Mouse (Mus musculus) mouse embryonic stem cell (cell line): ENCODE results near the gene Nlrp3.
"Not testable (repeated sequence)": the region's sequence is repeated elsewhere in the genome, so short reads cannot be mapped to it uniquely, and the experiment has no call there.

ENCODE experiments used
- in situ Hi-C, 2 experiments: fragments of 300-500 bp; cut with MboI; formaldehyde crosslinking; loops; 1 replicate in 1 of 2; 3 replicates in 1 of 2; pipeline ENCODE4 v1.14.3; 2019 to 2020; ENCODE audit warnings: low sequenced_read_pairs in 2 of 2, low pct_unique_long_range_greater_than_20kb in 1 of 2, mixed read lengths in 1 of 2; ENCODE audit not compliant: unreplicated experiment in 1 of 2

Nlrp3 gene

DNA sequence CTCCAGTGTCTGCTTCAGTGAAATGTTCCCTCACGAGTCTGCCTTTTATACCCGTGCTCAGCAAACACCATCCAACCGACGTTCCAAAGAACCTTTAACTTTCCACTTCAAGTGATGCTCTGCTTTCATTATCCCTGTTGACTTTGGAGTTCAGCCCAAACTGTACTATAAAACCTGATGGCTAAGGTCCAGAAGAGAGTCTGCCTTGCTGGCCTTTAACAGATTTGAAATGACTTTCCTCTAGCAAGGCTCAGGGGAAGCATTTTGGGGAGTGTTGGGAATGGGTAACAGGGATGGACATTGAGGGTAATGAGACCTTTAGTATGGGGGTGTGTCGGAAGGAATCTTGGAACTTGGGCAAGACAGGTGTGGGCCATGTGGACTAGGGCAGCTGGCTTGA lies 11.1 kb upstream of the Nlrp3 start:
- in situ Hi-C loops, result no loop called here

- in situ Hi-C loops, result no loop called here
Observed at GRCm38 (mm10) chr11:59530870-59531535, 10.4 kb upstream of the Nlrp3 start.

- in situ Hi-C loops, result no loop called here
Observed at GRCm38 (mm10) chr11:59531562-59531961, 9.8 kb upstream of the Nlrp3 start.

GRCm38 (mm10) chr11:59537218-59538130 lies 3.9 kb upstream of the Nlrp3 start:
- in situ Hi-C loops, result no loop called here

- in situ Hi-C loops, result no loop called here
Observed at GRCm38 (mm10) chr11:59538387-59538786, 3.0 kb upstream of the Nlrp3 start.

DNA sequence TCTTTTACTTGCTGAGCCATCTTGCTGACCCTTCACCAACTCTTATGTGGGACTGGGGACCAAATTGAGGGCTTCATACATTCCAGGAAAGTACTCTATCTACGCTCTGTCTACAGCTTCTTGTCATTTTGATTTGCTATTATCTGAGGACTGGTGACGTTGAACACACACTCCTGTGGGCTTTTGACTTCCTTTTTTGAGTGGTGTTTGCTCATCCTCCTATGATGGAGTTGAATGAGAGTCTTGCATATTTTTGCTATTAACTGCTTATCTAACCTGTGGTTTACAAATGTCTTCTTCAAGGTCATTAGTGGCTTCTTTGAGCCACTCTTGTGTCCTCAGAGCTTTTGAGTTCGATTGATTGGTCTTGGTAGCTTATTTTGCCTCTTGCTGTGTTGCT lies 1.2 kb upstream of the Nlrp3 start:
- in situ Hi-C loops, result no loop called here

GRCm38 (mm10) chr11:59542442-59542841 lies 1.1 kb downstream of the Nlrp3 start:
- in situ Hi-C loops, result no loop called here

- in situ Hi-C loops, result no loop called here
Observed at GRCm38 (mm10) chr11:59543376-59543775, 2.0 kb downstream of the Nlrp3 start.

GRCm38 (mm10) chr11:59544005-59544404 lies 2.6 kb downstream of the Nlrp3 start:
- in situ Hi-C loops, result no loop called here

DNA sequence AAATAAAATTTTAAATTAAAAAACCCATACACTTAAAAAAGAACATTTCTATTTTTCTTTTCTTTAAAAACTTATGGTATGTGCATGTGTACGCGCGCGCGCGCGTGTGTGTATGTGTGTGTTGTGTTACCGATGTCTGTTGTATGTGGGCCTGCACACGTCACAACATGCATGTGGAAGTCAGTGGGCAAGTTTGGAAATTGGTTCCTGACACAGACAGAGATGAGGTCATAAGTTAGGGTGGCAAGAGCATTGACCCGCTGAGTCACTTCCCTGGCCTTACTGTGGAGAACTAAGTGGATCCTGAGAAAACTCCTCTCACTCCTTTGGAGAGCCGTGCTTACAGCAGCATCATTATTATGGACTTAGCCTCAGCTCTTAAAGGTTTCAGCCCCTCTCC lies 12.8 kb downstream of the Nlrp3 start:
- in situ Hi-C loops, result no loop called here

GRCm38 (mm10) chr11:59554535-59554934 lies 13.2 kb downstream of the Nlrp3 start:
- in situ Hi-C loops, result no loop called here

GRCm38 (mm10) chr11:59560906-59561305 lies 19.5 kb downstream of the Nlrp3 start:
- in situ Hi-C loops, result no loop called here

- in situ Hi-C loops, result no loop called here
Observed at GRCm38 (mm10) chr11:59562336-59562735, 21.0 kb downstream of the Nlrp3 start.

DNA sequence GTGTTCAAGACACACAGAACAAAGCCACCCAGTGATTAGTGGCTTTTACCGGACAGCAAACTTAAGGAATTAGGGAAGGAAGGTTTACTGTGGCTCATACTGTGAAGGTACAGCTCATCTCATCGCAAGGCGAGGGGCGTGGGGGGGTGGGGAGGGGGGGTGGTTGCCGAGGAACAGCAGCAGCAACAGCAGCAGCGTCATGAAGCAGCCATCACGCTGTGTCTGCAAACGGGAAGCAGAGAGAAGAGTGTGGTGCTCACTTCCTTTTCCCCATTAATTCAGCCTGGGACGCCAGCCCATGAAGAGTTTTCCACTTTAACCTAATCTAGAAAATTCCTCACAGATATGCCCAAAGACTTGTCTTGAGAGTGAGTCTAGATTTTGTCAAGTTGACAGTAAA lies 21.5 kb downstream of the Nlrp3 start:
- in situ Hi-C loops, result no loop called here

GRCm38 (mm10) chr11:59569306-59569705 lies 27.9 kb downstream of the Nlrp3 start:
- in situ Hi-C loops, result no loop called here

DNA sequence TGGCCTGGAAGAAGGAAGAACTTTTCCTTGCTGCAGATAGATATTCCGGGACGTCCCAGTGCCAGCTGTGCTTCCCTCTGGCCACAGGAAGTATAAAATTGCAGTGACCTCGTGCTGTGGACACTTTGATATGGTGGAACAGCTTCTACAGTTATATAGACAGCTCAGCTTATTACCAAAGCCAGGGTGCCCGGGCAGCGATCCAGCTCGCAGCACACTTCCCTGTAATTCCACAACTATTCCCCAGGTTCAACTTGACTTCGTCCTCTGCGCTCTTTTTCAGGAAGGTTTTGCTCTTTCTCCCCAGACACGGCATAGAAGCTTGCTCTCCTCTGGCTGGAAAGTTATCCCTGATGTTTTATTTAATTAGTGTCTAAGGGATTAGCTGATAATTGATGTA lies 34.4 kb downstream of the Nlrp3 start:
- in situ Hi-C loops, result no loop called here

DNA sequence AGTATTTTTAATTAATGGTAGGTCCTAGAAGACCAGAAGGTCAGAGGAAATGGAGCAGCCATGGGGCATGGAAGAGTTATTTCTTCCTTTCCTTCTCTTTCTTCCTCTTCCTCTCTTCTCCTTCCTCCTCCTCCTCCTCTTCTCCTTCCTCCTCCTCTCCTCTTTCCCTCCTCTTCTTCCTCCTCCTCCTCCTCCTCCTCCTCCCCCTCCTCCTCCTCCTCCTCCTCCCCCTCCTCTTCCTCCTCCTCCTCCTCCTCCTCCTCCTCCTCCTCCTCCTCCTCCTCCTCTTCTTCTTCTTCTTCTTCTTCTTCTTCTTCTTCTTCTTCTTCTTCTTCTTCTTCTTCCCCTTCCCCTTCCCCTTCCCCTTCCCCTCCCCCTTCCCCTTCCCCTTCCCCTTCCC lies 34.8 kb downstream of the Nlrp3 start, which contains the start of gene Olfr222:
Gene Olfr222, minus strand, starts transcription at position 101 of the 400 bp plus-strand sequence.
- in situ Hi-C loops, result not testable (repeated sequence)

DNA sequence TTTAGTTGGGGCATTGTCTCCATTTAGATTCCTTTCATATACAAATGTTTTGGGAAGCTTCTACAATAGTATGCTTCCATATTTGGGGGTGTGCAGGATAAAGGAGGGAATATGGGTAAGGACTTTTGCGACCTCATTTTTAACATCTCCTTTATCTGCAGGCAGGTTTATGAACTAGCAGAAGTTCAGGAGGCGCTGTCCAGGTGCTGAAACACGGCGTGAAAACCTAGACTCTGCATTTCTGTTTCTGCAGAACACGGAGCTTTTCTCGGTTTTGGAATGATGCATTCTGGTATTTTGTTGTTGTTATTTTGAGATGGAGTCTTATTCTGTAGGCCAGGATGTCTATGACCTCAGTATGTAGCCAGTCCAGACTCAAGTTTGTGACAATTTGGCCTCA lies 43.2 kb downstream of the Nlrp3 start:
- in situ Hi-C loops, result no loop called here

GRCm38 (mm10) chr11:59589496-59589895 lies 48.1 kb downstream of the Nlrp3 start:
- in situ Hi-C loops, result no loop called here

GRCm38 (mm10) chr11:59593189-59593588 lies 51.8 kb downstream of the Nlrp3 start, which contains the start of gene Olfr223:
Olfr223 (minus strand) TSS chr11:59593289.
- in situ Hi-C loops, result no loop called here
